Mouse (Mus musculus) ES-Bruce4 (cell line): Measurements from ENCODE around the gene Osbp. TPM values are rescaled to one million over a fixed set of nuclear protein-coding genes. Genes with fewer than 3 reads are reported as not detected.

Experiments
- H3K27ac ChIP-seq: 2 replicates; pipeline ENCODE4 v1.5.1; 2012; ENCODE audit warnings: low read length, inconsistent platforms; ENCODE audit not compliant: insufficient read depth
- H3K27me3 ChIP-seq: 2 replicates; pipeline ENCODE4 v1.6.1; 2012; ENCODE audit warnings: mild to moderate bottlenecking, low read length, inconsistent platforms; ENCODE audit not compliant: control insufficient read depth, poor library complexity, insufficient read depth, severe bottlenecking
- H3K36me3 ChIP-seq: 2 replicates; pipeline ENCODE4 v1.6.1; 2012; ENCODE audit warnings: inconsistent platforms, mild to moderate bottlenecking, low read length, moderate library complexity; ENCODE audit not compliant: control insufficient read depth, poor library complexity, insufficient read depth, severe bottlenecking
- H3K4me1 ChIP-seq: one replicate; pipeline ENCODE4 v1.8.1; 2011; ENCODE audit warnings: low read length; ENCODE audit not compliant: control insufficient read depth, insufficient read depth
- H3K4me3 ChIP-seq: 2 replicates; pipeline ENCODE4 v1.5.1; 2011; ENCODE audit warnings: low read depth, mild to moderate bottlenecking, low read length
- H3K9ac ChIP-seq: 2 replicates; pipeline ENCODE4 v1.6.1; 2012; ENCODE audit warnings: low read depth, mild to moderate bottlenecking, inconsistent platforms; ENCODE audit not compliant: poor library complexity, severe bottlenecking
- H3K9me3 ChIP-seq: replicated peaks from 2 replicates; pipeline ENCODE4 v1.6.1; 2012; ENCODE audit warnings: mild to moderate bottlenecking, low read length, inconsistent platforms; ENCODE audit not compliant: control insufficient read depth, poor library complexity, insufficient read depth, severe bottlenecking
- CTCF ChIP-seq: IDR thresholded peaks from one replicate; pipeline ENCODE4 v1.8.1; 2011; ENCODE audit warnings: low read depth, low read length
- EP300 ChIP-seq: IDR thresholded peaks from 2 replicates; pipeline ENCODE4 v1.6.1; 2011; ENCODE audit warnings: low read depth, low read length; ENCODE audit not compliant: insufficient read depth
- POLR2A ChIP-seq: IDR thresholded peaks from one replicate; pipeline ENCODE4 v1.8.1; 2011; ENCODE audit warnings: low read length; ENCODE audit not compliant: insufficient read depth
- polyA plus RNA-seq: library from polyadenylated mRNA; stranded (reverse); fragments of >200 nt; gene quantifications from 2 replicates; pipeline ENCODE4 v1.2.4, GENCODE M21; 2011; ENCODE audit warnings: low read depth; ENCODE audit not compliant: missing spikeins, insufficient read depth, insufficient read length

The Osbp gene
- polyA plus RNA-seq, 1 experiment = 31.5 TPM

- no peaks in the 10 kb centered on the region for H3K27me3 ChIP-seq
- TF ChIP-seq CTCF = no peak
- no peak for TF ChIP-seq EP300
- TF ChIP-seq POLR2A = no peak
- H3K4me3 ChIP-seq = peak overlapping the region; percentile 69
- H3K36me3 ChIP-seq = no peaks in the 10 kb centered on the region
- peak overlapping the region; percentile 57 for H3K27ac ChIP-seq
- H3K4me1 ChIP-seq = no peaks in the 10 kb centered on the region
- peak overlapping the region; percentile 56 for H3K9ac ChIP-seq
- H3K9me3 ChIP-seq = no peaks in the 10 kb centered on the region
Observed at GRCm38 (mm10) chr19:12008410-12009380, 43.0 kb downstream of the Osbp start.

DNA sequence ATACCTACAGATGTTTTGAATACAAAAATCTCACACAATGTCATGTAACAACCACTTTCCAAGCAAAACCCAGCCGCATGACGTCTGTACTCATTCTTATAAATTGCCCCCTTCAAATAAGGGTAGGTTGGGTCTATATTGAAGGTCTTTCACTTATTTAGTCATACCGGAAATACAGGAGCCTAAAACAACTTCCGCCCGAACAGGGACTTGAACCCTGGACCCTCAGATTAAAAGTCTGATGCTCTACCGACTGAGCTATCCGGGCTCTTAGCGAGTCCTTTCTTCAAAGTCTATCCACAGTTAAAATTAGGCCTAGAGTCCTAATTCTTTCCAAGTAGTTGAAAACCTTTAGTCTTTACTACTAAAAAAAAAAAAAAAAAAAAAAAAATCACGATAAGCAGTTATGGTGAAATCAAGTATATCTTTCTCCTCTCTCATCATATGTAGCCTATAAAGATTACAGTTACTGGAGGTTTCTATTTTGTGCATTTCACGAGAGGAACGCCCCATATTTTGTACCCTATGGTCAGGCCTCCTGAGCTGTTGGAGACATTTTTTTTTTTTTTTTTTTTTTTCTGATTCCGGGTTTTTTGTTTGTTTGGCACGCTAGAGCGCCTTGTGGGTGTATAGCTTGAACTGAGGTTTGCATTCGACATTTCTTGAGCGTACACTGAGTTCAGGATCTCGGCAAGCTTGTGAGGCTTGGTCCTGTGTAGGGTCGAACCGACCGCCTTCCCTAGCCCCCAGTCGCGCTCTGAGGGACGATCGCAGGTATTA, 44.0 kb downstream of the Osbp start:
- no peaks in the 10 kb centered on the region for H3K9me3 ChIP-seq
- no peaks in the 10 kb centered on the region for H3K27me3 ChIP-seq
- H3K4me1 ChIP-seq = no peaks in the 10 kb centered on the region
- H3K27ac ChIP-seq = peak overlapping the region; percentile 2; the same call in 1 of the 2 replicates
- H3K9ac ChIP-seq = peak overlapping the region; percentile 56
- H3K36me3 ChIP-seq = no peaks in the 10 kb centered on the region
- TF ChIP-seq POLR2A (no peak), CTCF (no peak), EP300 (no peak)
- peak overlapping the region; percentile 68 for H3K4me3 ChIP-seq

DNA sequence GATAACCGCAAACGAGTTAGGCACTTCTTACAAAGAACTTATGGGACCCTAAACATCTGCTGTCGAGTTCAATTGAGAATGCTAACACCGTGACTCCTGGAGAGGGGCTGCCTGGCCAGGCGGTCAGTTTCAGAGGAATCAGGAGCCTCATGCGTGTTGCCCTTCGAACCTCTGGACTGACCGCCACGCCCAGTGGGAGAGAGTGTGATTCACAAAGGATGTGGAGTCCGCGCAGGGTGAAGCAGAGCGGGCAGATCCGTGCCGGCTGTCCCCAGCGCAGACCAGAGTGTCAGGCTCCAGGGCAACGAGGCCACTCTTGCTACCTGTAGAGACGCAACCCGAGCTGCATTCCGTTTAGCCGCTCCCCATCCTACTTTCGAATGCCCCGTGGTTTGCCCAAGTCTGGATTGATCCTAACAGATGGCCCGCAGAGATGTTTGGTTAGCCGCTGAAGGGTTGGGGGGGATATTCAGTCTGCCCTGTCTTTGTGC, 44.6 kb downstream of the Osbp start:
- TF ChIP-seq CTCF (no peak), POLR2A (no peak), EP300 (no peak)
- Histone ChIP-seq H3K9ac (peak overlapping the region; percentile 34), H3K36me3 (no peaks in the 10 kb centered on the region), H3K27me3 (no peaks in the 10 kb centered on the region), H3K27ac (peak overlapping the region; percentile 2; the same call in 1 of the 2 replicates), H3K9me3 (no peaks in the 10 kb centered on the region), H3K4me1 (no peaks in the 10 kb centered on the region), H3K4me3 (peak overlapping the region; percentile 68)

DNA sequence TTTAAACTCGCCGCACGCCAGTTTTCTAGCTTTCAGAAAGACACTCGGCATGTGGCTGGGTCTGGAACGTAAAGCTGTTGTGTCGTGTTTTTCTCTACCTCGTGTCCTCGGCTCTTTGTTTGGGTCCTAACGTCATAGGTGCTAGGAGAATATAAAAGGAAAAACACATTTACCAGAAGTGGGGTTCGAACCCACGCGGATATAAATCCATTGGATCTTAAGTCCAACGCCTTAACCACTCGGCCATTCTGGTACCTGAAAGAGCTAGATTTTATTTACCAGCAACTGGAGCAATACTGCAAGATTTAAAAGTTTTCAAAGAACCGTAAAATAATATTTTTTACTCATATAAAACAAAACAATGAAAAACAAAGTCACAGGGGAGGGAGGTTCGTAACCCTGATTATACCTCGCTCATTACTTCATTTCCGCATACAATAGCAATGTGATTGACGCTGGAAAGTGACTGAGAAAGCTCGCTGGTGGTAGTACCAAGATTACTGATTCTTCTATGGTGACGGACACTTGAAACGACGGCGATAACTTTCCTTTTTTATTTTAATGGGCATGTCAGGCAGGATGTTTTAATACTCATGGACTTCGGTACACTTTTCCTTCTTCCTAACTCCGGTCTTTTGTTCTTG, 45.3 kb downstream of the Osbp start:
- Histone ChIP-seq H3K9ac (peak overlapping the region; percentile 34), H3K4me3 (peak overlapping the region; percentile 96), H3K27me3 (no peaks in the 10 kb centered on the region), H3K9me3 (no peaks in the 10 kb centered on the region), H3K4me1 (no peaks in the 10 kb centered on the region), H3K36me3 (no peaks in the 10 kb centered on the region), H3K27ac (peak overlapping the region; percentile 59)
- no peak for TF ChIP-seq POLR2A
- TF ChIP-seq CTCF = no peak
- TF ChIP-seq EP300 = no peak

DNA sequence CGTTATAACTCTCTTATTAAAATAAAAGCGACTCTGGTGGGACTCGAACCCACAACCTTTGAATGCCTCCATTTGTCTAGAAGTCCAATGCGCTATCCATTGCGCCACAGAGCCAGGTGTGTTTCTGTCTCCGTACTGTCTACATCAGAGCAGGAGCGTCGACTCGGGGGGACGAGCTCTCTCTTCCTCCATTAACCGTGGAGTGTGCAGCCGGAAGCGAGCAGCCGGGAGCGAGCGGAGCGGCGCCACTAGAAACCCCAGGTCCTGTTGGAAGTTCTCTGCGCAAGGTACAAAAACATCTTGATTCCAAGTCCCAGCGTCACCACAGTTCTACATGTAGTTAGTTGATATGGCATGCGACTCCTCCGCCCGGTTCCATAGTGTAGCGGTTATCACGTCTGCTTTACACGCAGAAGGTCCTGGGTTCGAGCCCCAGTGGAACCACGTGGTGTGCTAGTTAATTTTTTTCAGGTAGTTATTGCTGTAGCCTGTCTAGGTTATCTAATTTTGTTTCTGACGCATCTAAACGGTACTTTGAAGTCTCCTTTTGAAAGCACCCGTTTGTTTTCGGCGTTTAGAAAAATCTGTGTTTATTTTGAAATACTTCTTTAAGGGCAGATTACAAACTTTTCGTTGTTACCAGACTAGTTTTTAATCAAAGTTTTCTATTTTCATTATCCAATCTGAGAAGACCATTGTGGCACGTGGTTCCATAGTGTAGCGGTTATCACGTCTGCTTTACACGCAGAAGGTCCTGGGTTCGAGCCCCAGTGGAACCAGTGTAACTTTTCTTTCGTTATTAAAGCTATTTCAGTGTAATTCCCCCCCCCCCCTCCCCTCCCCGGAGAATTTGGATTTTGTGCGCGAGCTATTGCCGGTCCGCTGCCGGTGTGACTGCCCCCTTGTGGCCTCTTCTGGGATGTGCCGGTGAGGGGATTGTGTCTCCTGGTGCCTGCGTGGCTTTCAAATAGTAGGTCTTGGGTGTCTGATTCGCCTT, 46.1 kb downstream of the Osbp start:
- Histone ChIP-seq H3K27me3 (no peaks in the 10 kb centered on the region), H3K9ac (peak overlapping the region; percentile 34), H3K4me3 (peak overlapping the region; percentile 96), H3K27ac (peak overlapping the region; percentile 57), H3K4me1 (peaks cover 2% of the 10 kb centered on the region), H3K9me3 (no peaks in the 10 kb centered on the region), H3K36me3 (no peaks in the 10 kb centered on the region)
- no peak for TF ChIP-seq POLR2A
- TF ChIP-seq CTCF = peak; percentile 79
